Mouse (Mus musculus): Measurements from ENCODE around the gene Sin3b. TPM values are rescaled to one million over a fixed set of nuclear protein-coding genes. Genes with fewer than 3 reads are reported as not detected.

Sin3b gene
- polyA plus RNA-seq (2015; fragmentation: Illumina TruSeq; extraction: RNeasy Lipid Tissue Mini Kit (QIAGEN cat#74804); ENCODE audit: insufficient read depth, low read depth, low replicate concordance) = 17.4 TPM

GRCm38 (mm10) chr8:72722769-72723650 is at the start of gene Sin3b:
Gene Sin3b (plus strand): TSS chr8:72723285.

GRCm38 (mm10) chr8:72761322-72762051 is 38.4 kb downstream of the Sin3b start, which contains the start of gene F2rl3:
Gene F2rl3 (plus strand): TSS chr8:72761880.

Other genes with a start within 250 kb of the Sin3b start
- 13.3 TPM for gene Cherp, start 248.1 kb upstream of the Sin3b start, polyA plus RNA-seq (2015; fragmentation: Illumina TruSeq; extraction: RNeasy Lipid Tissue Mini Kit (QIAGEN cat#74804); ENCODE audit: insufficient read depth, low read depth, low replicate concordance)
- 5.9 TPM for gene Slc35e1, start 230.7 kb upstream of the Sin3b start, polyA plus RNA-seq (2015; fragmentation: Illumina TruSeq; extraction: RNeasy Lipid Tissue Mini Kit (QIAGEN cat#74804); ENCODE audit: insufficient read depth, low read depth, low replicate concordance)
- 1.6 TPM for gene Med26, start 175.0 kb upstream of the Sin3b start, polyA plus RNA-seq (2015; fragmentation: Illumina TruSeq; extraction: RNeasy Lipid Tissue Mini Kit (QIAGEN cat#74804); ENCODE audit: insufficient read depth, low read depth, low replicate concordance)
- 18.3 TPM for gene Smim7, start 152.2 kb upstream of the Sin3b start, polyA plus RNA-seq (2015; fragmentation: Illumina TruSeq; extraction: RNeasy Lipid Tissue Mini Kit (QIAGEN cat#74804); ENCODE audit: insufficient read depth, low read depth, low replicate concordance)
- 6.5 TPM for gene Tmem38a, start 151.2 kb upstream of the Sin3b start, polyA plus RNA-seq (2015; fragmentation: Illumina TruSeq; extraction: RNeasy Lipid Tissue Mini Kit (QIAGEN cat#74804); ENCODE audit: insufficient read depth, low read depth, low replicate concordance)
- not detected for gene Nwd1, start 76.6 kb upstream of the Sin3b start, polyA plus RNA-seq (2015; fragmentation: Illumina TruSeq; extraction: RNeasy Lipid Tissue Mini Kit (QIAGEN cat#74804); ENCODE audit: insufficient read depth, low read depth, low replicate concordance)
- gene F2rl3, start 38.6 kb downstream of the Sin3b start, polyA plus RNA-seq (2015; fragmentation: Illumina TruSeq; extraction: RNeasy Lipid Tissue Mini Kit (QIAGEN cat#74804); ENCODE audit: insufficient read depth, low read depth, low replicate concordance) = 0.94 TPM